Mouse (Mus musculus): ENCODE data around the gene Cdc40.
A peak's percentile ranks its signal among the peaks of the same experiment; 100 is the strongest.

Gene Cdc40

DNA sequence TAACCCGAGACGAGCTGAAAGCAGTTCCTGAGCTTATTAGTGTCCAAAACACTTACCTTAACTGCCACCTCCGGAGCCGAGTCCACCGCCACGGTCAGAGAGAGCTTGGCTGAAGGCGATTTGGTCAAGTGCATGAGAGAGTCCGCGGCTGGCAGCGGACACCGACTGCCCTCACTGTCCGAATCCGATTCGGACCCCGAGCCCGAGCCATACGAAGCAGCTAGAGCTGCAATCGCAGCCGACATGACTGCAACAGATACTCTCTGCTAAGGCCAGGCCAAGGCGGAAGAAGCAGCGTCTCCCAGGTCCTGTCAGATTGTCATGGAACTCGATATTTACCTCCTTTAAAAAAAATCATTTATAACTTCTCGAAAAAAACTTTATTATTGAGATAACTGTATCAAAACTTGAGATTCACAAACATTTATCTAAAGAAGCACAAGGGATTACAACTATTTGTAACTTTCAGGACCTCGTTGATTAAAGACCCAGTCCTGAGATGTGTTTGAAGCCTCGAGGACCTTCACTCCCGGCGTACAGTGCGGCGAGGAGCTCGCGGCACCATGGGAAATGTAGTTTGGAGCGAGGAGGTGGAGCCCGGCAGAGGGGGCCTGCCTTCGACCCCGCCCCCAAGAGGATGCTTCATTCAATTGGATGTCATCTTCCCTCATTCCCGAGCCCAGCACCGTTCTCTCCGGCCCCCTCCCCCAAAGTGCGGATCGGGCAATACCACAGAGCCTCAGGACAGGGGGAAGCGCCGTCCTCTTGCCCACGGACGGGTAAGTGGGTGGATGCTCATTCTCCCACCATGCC is at the start of gene Cdc40, which contains the start of gene Wasf1:
Gene Cdc40 (minus strand): TSS at position 481 of the 813 bp plus-strand sequence.
Gene Wasf1 (plus strand): TSS at position 645 of the 813 bp plus-strand sequence.
- DNase-seq (ENCODE audit: low spot score), result peak; percentile 98

DNA sequence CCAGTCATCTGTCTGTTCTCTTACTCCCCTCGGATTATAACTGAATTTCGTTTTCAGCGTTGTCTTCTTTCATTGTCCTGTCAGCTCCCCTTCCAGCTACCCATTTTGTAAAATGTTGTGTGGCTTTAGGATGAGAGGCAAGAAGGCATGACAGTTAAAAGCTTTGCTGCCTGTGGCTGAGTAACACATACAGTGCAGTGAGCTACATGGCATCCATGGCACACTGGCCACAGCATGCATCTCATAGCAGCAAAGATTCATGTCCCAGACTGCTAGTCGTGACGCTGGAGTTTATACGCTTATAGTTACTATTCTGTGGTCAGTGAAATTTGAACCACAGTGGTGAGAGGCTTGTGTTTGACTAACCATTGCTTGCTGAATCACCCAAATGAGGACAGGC is 36.4 kb upstream of the Cdc40 start:
- DNase-seq (ENCODE audit: low spot score), result no peak

DNA sequence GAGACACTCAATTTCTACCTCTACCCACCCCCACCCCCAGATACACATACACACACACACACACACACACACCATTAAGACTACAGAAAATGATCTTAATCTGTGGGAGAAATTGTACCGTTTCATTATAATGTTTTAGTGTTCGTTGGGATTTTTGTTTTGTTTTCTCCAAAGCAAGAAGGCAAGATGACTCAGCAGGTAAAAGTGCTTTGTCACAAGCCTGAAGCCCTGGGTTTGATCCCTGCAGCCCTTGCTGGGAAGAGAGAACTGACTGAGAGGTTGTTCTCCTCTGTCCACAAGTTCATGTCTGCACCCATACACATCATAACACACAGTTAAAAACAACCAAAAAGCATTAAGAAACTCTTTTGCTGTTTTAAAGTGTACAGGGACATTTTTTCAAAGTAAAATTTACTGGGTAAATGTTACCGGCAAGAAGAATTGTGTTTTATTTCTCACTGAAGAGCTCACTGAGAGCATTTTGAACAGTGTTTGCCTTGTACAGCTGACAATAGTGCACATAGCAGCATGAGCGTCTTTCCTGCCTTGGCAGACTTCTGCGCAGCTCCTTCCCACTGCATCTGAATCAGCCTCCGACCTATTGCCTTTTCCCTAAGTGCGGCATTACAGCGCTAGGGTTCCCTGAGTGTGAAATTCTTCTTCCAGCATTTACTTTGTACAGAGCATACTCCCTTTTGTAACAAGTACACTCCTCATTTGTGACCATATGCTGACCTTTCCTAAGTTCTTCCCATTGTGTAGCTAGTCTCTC is 35.7 kb upstream of the Cdc40 start:
- DNase-seq (ENCODE audit: low spot score), result no peak

DNA sequence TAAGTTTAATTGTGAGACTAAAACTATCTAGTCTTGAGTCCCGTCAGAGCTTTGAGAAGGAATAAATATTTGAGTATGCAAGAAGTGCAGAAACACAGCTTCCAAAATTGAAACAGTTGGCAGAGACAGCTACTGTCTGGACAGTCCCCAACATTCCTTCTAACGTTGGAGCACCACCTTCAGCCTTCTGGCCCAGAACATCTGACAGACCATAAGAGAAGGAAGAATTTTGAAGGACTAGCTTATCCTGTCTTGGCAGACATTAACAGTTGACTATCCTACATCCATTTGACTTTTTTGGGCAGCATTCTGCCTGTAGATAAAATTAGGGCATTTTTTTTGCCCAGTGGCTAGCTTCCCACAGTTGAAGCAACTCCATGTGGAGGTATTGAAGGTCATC is 32.1 kb upstream of the Cdc40 start:
- DNase-seq (ENCODE audit: low spot score), result no peak

DNA sequence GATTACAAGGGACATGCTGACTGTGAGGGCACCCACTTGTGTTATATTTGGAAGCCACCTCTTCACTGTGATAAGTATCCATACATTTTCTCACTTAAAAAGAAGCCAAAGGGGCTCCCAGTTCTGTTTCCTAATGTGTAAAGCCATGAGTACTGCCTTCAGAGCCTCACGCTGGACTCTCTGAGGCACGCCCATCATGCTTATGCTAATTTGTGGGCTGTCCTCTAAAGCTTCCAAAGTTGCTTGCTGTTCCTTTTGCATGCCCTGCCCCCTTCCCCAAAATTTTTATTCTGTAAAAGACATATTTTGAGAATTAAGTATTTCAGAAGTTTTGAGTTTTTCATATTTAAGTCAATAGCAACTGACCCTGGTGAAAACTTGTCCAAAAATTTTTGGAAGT is 27.7 kb upstream of the Cdc40 start:
- no peak for DNase-seq (ENCODE audit: low spot score)

DNA sequence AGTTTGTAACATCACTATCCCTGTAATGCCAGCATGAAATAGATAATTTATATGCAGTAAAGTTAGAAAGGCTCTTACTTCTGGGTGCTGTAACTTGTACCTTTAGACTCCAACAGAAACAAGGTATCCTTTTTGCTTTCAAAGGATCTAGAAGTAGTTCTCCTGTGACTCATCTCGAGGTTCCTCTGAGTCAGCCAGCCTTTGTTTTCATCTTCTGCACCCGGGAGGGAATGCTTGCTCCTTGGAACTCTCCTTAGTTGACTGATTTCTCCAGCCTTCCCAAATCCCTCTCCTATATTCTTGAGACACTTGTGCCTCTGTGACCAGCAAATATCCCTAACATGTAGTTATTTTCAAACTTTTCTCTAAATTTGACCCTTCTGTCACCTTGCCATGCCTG is 25.5 kb upstream of the Cdc40 start:
- no peak for DNase-seq (ENCODE audit: low spot score)

DNA sequence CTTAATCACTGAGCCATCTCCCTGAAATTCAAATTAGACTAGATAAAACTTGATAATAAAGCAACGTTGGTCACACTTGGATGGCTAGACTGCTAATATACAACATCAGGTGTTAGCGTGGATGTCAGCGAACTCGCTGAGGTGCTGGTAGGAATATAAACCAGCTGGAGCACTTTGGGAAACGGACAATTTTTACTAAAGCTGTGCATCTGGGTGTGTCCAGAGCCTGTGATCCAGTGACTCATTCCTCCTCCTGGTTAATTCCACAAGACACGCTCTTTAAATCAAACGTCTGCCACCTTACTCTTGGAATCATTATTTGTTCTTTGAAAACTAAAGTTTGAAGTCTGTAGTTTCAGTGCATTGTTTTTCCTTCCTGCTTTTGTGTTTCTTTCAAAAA is 23.7 kb upstream of the Cdc40 start:
- DNase-seq (ENCODE audit: low spot score), result no peak

DNA sequence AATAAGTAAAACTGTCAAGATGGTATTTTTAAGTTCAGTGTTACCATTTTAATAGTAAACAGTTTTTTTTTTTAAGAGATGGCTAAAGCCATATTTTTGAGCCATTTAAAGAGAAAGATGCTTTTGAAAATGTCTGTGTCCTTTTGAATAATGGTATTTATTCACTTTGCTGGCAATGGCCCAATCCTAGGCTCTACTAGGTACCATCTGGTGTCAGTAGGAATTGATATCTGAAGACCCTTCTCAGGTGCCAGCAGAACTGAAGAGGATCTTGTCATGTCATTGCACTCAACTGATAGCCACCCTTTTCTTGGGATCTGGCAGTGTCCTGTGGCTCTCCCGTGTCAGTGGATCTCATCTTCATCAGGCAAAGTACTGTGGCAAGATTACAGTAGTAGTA is 23.0 kb upstream of the Cdc40 start:
- no peak for DNase-seq (ENCODE audit: low spot score)

DNA sequence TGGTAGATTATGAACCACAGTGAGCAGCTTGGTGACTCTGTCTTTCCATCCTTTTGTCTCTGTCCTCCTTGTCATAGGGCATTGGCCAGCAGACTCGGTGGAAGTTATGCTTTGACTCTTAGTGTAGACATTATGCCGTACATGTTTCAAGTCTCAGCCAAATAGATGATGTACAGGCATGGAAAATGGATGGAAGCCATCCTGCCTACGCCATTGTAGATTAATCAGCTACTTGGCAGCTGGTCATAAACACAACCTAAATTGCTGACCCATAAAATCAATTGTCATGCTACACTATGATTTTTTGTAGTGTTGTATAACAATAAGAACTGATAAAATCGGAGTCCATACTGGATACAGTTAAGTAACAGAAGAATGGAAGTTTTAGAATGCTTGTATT is 18.7 kb upstream of the Cdc40 start:
- DNase-seq (ENCODE audit: low spot score), result no peak

DNA sequence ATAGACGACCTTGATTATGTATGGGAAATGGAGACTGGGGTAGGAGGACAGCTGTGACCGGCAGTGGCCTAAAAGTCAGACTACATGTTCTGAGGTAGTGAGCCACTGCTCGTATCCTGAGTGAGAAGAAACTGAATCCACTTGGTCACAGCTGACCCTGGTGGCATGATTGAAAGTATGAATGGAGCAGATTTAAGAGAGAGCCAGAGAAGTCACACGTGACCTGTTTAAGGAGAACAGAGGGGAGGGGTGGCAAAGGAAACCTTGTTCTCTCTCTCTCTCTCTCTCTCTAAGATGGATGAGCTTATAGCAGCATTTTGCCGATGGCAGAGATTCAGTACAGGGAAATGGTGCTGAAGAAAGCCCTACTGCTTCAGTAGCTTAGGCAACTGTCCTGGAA is 13.5 kb upstream of the Cdc40 start:
- DNase-seq (ENCODE audit: low spot score), result no peak

DNA sequence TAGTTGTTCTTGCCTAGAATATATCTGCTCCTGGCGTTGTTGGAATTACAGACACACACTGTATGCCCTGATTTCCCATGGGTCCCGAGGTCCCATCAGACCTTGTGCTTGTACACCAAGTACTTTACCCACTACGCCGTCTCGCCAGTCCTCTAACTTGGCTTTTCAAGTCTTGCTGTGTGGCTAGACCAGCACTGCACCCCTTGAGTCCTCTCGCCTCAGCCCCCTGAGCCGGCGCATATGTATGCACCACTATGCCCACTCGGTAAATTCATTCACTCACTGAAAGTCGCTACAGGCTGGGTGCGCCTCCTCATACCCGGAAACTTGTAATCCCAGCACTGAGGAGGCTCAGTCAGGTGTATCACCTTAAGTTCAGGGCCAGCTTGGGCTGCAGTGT is 12.7 kb upstream of the Cdc40 start:
- DNase-seq (ENCODE audit: low spot score), result no peak

DNA sequence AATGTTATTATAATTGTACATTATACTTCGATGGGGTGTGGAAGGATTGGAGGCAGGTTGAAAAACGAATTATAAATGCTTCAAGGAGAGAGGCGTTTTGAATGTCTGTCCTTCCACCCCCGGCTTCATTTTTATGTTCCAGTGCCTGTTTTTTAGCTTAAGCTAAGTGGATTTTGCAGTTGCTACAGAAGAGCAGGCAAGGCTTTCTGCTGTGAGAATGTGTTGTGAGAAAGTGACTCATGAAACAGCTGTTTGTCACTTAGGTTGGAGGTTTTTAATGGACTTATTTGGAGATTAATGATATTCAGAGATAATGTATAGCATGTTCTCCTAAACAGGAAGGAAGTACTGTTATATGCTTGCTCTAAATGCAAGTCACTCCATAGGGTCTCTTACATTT is 6.0 kb upstream of the Cdc40 start:
- no peak for DNase-seq (ENCODE audit: low spot score)

DNA sequence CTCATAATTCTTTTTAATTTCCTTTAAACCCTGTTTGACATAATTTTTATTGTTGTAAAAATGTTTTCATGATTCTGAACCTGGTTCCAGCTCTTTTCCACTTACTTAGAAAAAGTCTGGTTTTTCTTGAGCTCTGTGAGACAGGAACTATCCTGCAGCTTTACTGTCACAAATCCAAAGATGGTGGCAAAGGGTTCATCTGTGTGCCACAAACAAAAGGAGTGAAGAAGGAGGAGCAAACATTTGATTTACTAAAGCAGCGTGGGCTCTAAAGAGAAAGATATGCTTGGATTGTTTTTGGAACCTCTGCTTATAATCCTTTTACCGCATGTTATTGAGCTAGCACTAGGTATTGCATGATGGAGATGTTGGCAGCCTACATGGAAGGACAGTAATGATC is 4.2 kb upstream of the Cdc40 start:
- DNase-seq (ENCODE audit: low spot score), result no peak

DNA sequence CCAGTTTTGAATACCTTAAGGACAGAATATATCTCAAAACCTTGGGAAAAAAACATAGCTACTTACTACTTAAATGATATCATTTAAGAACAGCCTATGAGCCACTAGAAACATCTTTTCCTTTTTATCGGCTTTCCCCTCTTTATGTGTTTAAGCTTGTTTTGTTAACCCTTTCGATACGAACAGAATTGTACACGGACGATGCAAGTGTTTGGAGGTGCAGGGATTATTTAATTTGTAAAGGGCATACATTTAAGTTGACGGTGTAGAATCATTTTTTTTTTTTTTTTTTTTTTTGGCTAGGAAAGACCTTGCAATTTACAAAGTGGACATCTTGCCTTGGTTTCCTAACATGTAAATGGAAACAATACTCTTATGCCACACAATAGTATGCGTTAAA is 2.3 kb upstream of the Cdc40 start:
- no peak for DNase-seq (ENCODE audit: low spot score)

DNA sequence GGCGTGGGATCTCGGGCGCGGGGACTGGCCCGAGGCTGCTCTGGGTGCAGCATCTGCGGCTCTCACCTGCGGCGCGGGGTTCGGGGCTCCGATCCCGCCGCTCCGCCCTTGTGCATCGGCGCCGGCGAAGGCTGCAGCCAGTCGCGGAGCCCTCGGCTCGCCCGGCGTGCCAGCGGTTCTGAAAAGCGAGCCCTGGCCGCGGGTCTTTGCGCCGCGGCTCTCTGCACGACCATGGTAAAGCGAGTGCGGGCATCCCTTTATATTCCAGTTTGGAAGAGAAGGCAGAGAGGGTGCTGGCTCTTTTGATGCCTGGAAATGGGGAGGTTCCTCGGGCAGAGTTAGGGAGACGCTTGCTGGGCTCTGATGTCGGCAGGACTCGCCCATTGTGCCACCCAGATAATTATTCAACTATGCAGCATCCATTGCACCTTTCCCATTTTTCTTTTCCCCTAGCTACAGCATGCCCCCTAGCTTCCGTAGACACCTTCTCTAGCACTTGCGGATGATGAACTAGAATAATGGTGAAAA is 1.2 kb upstream of the Cdc40 start:
- peak; percentile 53 for DNase-seq (ENCODE audit: low spot score)

DNA sequence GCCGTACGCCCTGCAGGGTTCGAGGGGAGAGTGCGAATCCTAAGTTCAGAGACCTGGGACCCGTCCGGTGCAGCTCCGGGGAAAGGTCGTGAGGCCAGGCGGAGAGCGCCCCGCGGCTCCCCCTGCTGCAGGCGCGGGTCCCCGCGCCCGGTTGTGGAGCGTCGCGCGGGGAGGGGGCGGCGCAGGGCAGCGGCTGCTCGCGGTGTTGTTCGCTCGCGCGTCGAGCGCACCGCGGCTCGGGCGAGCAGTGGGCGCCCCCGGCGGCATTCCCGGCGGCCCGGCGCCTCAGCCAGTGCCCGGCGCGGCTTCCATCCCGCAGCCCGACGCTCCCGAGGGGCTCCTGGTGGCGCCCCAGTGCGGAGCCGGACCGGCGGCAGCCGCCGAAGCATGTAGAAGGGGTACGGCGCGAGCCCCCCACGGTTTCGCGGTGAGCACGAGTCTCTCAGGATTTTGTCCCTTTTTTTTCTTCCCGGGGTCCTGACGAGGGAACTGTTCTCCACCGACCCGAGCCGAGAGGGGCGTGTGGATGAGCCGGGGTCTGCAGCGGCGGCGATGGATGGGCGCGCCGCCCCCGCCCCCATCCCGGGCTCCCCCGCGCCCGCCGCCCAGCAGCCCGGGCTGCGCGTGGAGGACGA is 650 bp upstream of the Cdc40 start:
- no peak for DNase-seq (ENCODE audit: low spot score)

DNA sequence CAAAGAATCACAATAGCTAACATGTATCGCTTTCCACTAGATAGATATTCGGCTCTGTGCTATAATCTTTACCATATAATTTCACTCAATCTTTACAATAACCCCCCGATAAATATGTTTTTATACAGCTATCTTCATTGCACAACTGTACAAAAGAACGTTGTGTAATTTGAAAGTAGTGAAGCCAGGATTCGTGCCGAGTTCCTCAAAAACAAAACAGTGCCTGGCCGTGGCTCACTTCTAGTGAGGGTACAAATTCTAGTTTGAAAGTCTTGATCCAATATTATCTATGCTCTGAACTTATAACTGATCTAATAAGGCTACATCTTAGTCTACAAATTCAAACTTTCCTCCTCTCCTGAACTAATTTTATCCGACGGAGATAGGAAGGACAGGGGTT is 778 bp downstream of the Cdc40 start:
- no peak for DNase-seq (ENCODE audit: low spot score)

DNA sequence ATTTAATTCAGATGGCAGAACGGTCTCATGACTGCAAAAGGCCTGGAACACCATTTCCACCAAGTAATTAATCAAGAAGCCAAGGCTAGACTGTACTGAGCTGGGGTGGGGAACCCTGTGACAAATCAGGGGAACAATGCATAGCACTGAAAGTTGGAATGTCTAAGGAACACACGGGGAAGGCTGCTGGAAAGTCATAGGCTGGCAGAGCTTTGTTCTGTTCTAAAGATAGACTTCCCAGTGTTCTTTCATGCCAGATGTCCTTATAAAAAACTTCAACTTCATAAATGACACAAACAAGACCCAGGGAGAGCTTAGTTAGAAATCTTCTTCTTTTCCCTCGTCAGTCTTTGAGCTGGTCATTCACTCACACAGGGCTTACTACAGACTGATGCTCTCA is 1.9 kb downstream of the Cdc40 start:
- DNase-seq (ENCODE audit: low spot score), result no peak

DNA sequence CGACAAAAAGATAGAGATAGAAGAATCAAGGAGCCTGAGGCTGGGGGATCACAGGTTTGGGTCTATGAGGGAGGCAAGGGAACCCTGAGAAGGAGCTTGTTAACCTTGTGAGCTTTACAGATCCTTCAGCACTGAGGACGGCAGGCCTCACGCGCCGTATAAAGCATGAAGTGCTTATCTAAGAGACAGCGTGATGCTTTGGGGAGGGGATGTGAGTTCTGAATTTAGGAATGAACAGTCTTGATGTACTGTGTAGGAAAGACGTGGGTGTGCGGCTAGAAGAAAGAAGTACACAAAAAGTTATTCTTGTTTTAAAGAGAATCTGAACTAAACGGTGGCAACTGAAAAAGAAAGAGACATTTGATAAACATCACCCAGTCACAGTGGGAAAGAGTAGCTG is 3.1 kb downstream of the Cdc40 start:
- no peak for DNase-seq (ENCODE audit: low spot score)

DNA sequence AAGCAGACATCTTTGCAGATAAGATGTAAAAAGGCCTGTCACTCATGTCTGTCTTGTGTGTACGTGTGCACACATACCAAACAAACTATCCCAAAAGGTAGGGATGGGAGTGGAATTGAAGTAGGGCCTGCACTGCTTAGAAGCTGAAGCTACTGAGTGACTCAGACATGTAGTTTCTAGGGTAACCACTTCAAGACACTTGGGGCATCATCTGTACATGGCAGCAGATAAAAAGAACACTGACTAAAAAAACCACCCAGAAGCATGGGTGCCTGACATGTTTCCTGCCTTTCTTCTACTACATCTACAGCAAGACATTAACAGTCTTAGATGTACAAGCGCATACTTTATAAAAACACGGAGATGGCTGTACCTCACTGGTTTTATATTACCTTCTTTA is 4.9 kb downstream of the Cdc40 start:
- no peak for DNase-seq (ENCODE audit: low spot score)

DNA sequence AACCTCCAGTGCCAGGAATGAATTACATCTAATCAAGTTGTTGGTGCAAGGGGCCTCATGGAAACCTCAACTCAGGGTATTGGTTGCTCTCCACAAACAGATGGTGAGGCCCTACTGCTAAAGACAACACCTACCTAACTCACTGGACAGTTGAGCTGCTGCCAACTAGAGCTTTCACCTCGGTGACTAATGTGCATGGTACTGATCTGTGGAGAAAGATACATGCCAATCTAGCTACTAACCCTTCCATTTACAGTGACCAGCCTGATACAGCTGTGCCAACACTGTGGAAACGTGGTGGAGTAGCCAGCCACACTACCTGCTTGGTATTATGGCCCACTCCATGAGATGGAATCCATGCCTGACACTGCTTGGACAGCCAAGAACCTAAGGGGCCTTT is 11.1 kb downstream of the Cdc40 start:
- no peak for DNase-seq (ENCODE audit: low spot score)

DNA sequence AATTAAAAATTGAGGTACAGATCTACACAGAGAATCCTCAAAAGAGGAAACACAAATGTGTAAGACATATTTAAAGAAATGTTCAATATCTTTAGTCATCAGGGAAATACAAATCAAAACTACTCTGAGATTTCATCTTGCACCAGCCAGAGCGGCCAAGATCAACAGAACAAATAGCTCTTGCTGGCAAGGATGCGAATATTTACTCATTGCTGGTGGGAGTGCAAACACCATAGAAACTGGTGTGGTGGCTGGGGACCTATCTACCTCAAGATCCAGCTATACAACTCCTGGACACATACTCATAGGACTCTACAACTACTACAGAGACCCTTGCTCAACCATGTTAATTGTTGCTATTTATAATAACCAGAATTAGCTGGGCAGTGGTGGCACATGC is 11.8 kb downstream of the Cdc40 start:
- no peak for DNase-seq (ENCODE audit: low spot score)

DNA sequence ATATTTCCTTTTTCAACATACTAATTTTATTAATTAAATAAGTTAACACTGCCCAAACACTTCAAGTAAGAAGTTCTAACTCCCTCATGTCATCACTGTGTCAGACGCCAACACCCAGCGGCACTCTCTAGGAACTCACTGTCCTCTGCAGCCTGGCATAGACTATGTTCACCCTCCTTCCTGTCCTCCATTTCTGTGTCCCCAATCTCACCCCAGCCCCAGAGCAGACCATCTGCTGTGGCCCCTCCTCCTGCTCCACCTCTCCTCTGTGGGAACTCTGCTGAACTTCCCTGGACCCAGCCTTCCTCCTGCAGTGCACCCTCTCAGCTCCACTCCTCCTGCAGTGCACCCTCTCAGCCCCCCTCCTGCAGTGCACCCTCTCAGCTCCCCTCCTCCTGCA is 15.0 kb downstream of the Cdc40 start:
- no peak for DNase-seq (ENCODE audit: low spot score)
